Mouse (Mus musculus): ENCODE measurements around the gene Eef2k. TPM values are rescaled to one million over a fixed set of nuclear protein-coding genes. Genes with fewer than 3 reads are reported as not detected.

Gene Eef2k
- polyA plus RNA-seq, 1 experiment = 13.9 TPM

- no peak for DNase-seq
- no peak for TF ChIP-seq CTCF (IDR thresholded peaks at IDR 0.05; ENCODE audit: insufficient read depth, low read length)
- TF ChIP-seq POLR2A (IDR thresholded peaks at IDR 0.05; ENCODE audit: borderline replicate concordance, extremely low read depth, low read depth, low read length) = no peak
- WGBS = 85% methylated on average over 7 of the region's 7 CpGs
- Histone ChIP-seq H3K4me1 (ENCODE audit: control insufficient read depth, insufficient read depth, low read length) (no peaks in the 10 kb centered on the region), H3K4me3 (replicated peaks; ENCODE audit: extremely low read depth, low read depth, low read length) (no peak overlapping the region)
These were observed 20.0 kb downstream of the Eef2k start for GRCm38 (mm10) chr7:120862626-120863025.

GRCm38 (mm10) chr7:120863476-120863875 lies 20.8 kb downstream of the Eef2k start:
- DNase-seq = no peak
- WGBS = 66% methylated on average over 5 of the region's 5 CpGs
- Histone ChIP-seq H3K4me3 (replicated peaks; ENCODE audit: extremely low read depth, low read depth, low read length) (no peak overlapping the region), H3K4me1 (ENCODE audit: control insufficient read depth, insufficient read depth, low read length) (no peaks in the 10 kb centered on the region)
- no peak for TF ChIP-seq CTCF (IDR thresholded peaks at IDR 0.05; ENCODE audit: insufficient read depth, low read length)
- TF ChIP-seq POLR2A (IDR thresholded peaks at IDR 0.05; ENCODE audit: borderline replicate concordance, extremely low read depth, low read depth, low read length) = no peak

- H3K4me1 ChIP-seq (ENCODE audit: control insufficient read depth, insufficient read depth, low read length) = no peaks in the 10 kb centered on the region; the same call in 1 of the 2 replicates
- WGBS = 10% methylated on average over 7 of the region's 7 CpGs
- peak; percentile 27 for DNase-seq
- TF ChIP-seq POLR2A (IDR thresholded peaks at IDR 0.05; ENCODE audit: borderline replicate concordance, extremely low read depth, low read depth, low read length) (no peak), CTCF (IDR thresholded peaks at IDR 0.05; ENCODE audit: insufficient read depth, low read length) (no peak)
- H3K4me3 ChIP-seq (replicated peaks; ENCODE audit: extremely low read depth, low read depth, low read length) = no peak overlapping the region
These were observed 22.5 kb downstream of the Eef2k start for GRCm38 (mm10) chr7:120865100-120865499.

- Histone ChIP-seq H3K4me3 (replicated peaks; ENCODE audit: extremely low read depth, low read depth, low read length) (no peak overlapping the region), H3K4me1 (ENCODE audit: control insufficient read depth, insufficient read depth, low read length) (no peaks in the 10 kb centered on the region; the same call in 1 of the 2 replicates)
- WGBS = 68% methylated on average over 4 of the region's 4 CpGs
- no peak for DNase-seq
- TF ChIP-seq POLR2A (IDR thresholded peaks at IDR 0.05; ENCODE audit: borderline replicate concordance, extremely low read depth, low read depth, low read length) (no peak), CTCF (IDR thresholded peaks at IDR 0.05; ENCODE audit: insufficient read depth, low read length) (no peak)
These were observed 23.2 kb downstream of the Eef2k start for GRCm38 (mm10) chr7:120865832-120866231.

- DNase-seq = no peak
- H3K4me3 ChIP-seq (replicated peaks; ENCODE audit: extremely low read depth, low read depth, low read length) = no peak overlapping the region
- TF ChIP-seq POLR2A (IDR thresholded peaks at IDR 0.05; ENCODE audit: borderline replicate concordance, extremely low read depth, low read depth, low read length) (no peak), CTCF (IDR thresholded peaks at IDR 0.05; ENCODE audit: insufficient read depth, low read length) (no peak)
- WGBS = 71% methylated on average over 2 of the region's 2 CpGs
- no peaks in the 10 kb centered on the region; the same call in 1 of the 2 replicates for H3K4me1 ChIP-seq (ENCODE audit: control insufficient read depth, insufficient read depth, low read length)
These were observed 24.1 kb downstream of the Eef2k start for GRCm38 (mm10) chr7:120866684-120867083.

GRCm38 (mm10) chr7:120867720-120868119 lies 25.1 kb downstream of the Eef2k start:
- TF ChIP-seq CTCF (IDR thresholded peaks at IDR 0.05; ENCODE audit: insufficient read depth, low read length) (no peak), POLR2A (IDR thresholded peaks at IDR 0.05; ENCODE audit: borderline replicate concordance, extremely low read depth, low read depth, low read length) (no peak)
- Histone ChIP-seq H3K4me1 (ENCODE audit: control insufficient read depth, insufficient read depth, low read length) (no peaks in the 10 kb centered on the region; the same call in 1 of the 2 replicates), H3K4me3 (replicated peaks; ENCODE audit: extremely low read depth, low read depth, low read length) (no peak overlapping the region)
- no peak for DNase-seq
- WGBS = 86% methylated on average over 1 of the region's 1 CpGs

GRCm38 (mm10) chr7:120869883-120870282 lies 27.3 kb downstream of the Eef2k start:
- no peak for DNase-seq
- 33% methylated on average over 5 of the region's 5 CpGs for WGBS
- Histone ChIP-seq H3K4me3 (replicated peaks; ENCODE audit: extremely low read depth, low read depth, low read length) (no peak overlapping the region), H3K4me1 (ENCODE audit: control insufficient read depth, insufficient read depth, low read length) (no peaks in the 10 kb centered on the region; the same call in 1 of the 2 replicates)
- TF ChIP-seq CTCF (IDR thresholded peaks at IDR 0.05; ENCODE audit: insufficient read depth, low read length) (no peak), POLR2A (IDR thresholded peaks at IDR 0.05; ENCODE audit: borderline replicate concordance, extremely low read depth, low read depth, low read length) (no peak)

GRCm38 (mm10) chr7:120870431-120871008 lies 27.9 kb downstream of the Eef2k start:
- Histone ChIP-seq H3K4me1 (ENCODE audit: control insufficient read depth, insufficient read depth, low read length) (no peaks in the 10 kb centered on the region; the same call in 1 of the 2 replicates), H3K4me3 (replicated peaks; ENCODE audit: extremely low read depth, low read depth, low read length) (no peak overlapping the region)
- 54% methylated on average over 5 of the region's 5 CpGs for WGBS
- TF ChIP-seq POLR2A (IDR thresholded peaks at IDR 0.05; ENCODE audit: borderline replicate concordance, extremely low read depth, low read depth, low read length) = no peak
- no peak for TF ChIP-seq CTCF (IDR thresholded peaks at IDR 0.05; ENCODE audit: insufficient read depth, low read length)
- DNase-seq = no peak

- H3K4me3 ChIP-seq (replicated peaks; ENCODE audit: extremely low read depth, low read depth, low read length) = no peak overlapping the region
- H3K4me1 ChIP-seq (ENCODE audit: control insufficient read depth, insufficient read depth, low read length) = peaks cover 3% of the 10 kb centered on the region
- DNase-seq = no peak
- no peak for TF ChIP-seq POLR2A (IDR thresholded peaks at IDR 0.05; ENCODE audit: borderline replicate concordance, extremely low read depth, low read depth, low read length)
- TF ChIP-seq CTCF (IDR thresholded peaks at IDR 0.05; ENCODE audit: insufficient read depth, low read length) = no peak
- WGBS = 81% methylated on average over 12 of the region's 12 CpGs
These were observed 30.5 kb downstream of the Eef2k start for GRCm38 (mm10) chr7:120873083-120873482.

- no peak for DNase-seq
- TF ChIP-seq POLR2A (IDR thresholded peaks at IDR 0.05; ENCODE audit: borderline replicate concordance, extremely low read depth, low read depth, low read length) = no peak
- no peak for TF ChIP-seq CTCF (IDR thresholded peaks at IDR 0.05; ENCODE audit: insufficient read depth, low read length)
These were observed 31.4 kb downstream of the Eef2k start for GRCm38 (mm10) chr7:120874021-120874420.

More at GRCm38 (mm10) chr7:120874021-120874420, 31.4 kb downstream of the Eef2k start:
- WGBS = 94% methylated on average over 3 of the region's 3 CpGs
- peaks cover 3% of the 10 kb centered on the region for H3K4me1 ChIP-seq (ENCODE audit: control insufficient read depth, insufficient read depth, low read length)
- no peak overlapping the region for H3K4me3 ChIP-seq (replicated peaks; ENCODE audit: extremely low read depth, low read depth, low read length)
